Mouse (Mus musculus) left cerebral cortex, adult 2 months (tissue): Measurements from ENCODE around the gene Fam102a. TPM values are rescaled to one million over a fixed set of nuclear protein-coding genes. Genes with fewer than 3 reads are reported as not detected.

Experiments
- DNase-seq, 2 experiments: peaks; one replicate each; pipeline ENCODE4 v3.0.0; 2021 to 2022; ENCODE audit warnings: low spot score in 2 of 2, mixed read lengths in 1 of 2; ENCODE audit errors: extremely low spot score in 1 of 2
- H3K27ac ChIP-seq: fragments of 200-600 bp; 2 replicates; pipeline ENCODE4 v1.8.1; 2022
- H3K4me3 ChIP-seq: fragments of 200-600 bp; 2 replicates; pipeline ENCODE4 v1.8.1; 2022
- CTCF ChIP-seq: fragments of 200-600 bp; IDR thresholded peaks from 2 replicates; pipeline ENCODE4 v1.8.1; 2022; ENCODE audit warnings: antibody characterized with exemption, mild to moderate bottlenecking, moderate library complexity
- intact Hi-C: fragments of 180-260 bp; cut with DNase I; formaldehyde crosslinking; loops from one replicate; pipeline ENCODE4 v1.15.1; 2025
- total RNA-seq, 2 experiments: library from RNA; stranded (reverse); gene quantifications; 2 replicates each; pipeline ENCODE4 v1.2.3; 2021

The Fam102a gene
- total RNA-seq, 2 experiments from 2014 or later = 61.1 to 64.8 TPM

GRCm38 (mm10) chr2:32574497-32574896 is 39.4 kb downstream of the Fam102a start, which contains the start of gene Pip5kl1:
Gene Pip5kl1, plus strand, starts transcription at chr2:32574797.
- H3K27ac ChIP-seq = peak within 1 kb of the TSS; percentile 80
- peak within 1 kb of the TSS; percentile 50 for H3K4me3 ChIP-seq
- intact Hi-C loops = no loop called here
- no peak for TF ChIP-seq CTCF
- DNase-seq = no peak

- peak; percentile 87 for TF ChIP-seq CTCF
- intact Hi-C loops = loop anchor here (5.0 kb wide), 1 partner anchor 37 kb away; no protein-coding TSS in a partner anchor
- peak overlapping the region; percentile 50 for H3K4me3 ChIP-seq
- peak overlapping the region; percentile 80 for H3K27ac ChIP-seq
- DNase-seq = peak; percentile 77 to 79
Measured at GRCm38 (mm10) chr2:32574901-32575585, 39.9 kb downstream of the Fam102a start.

GRCm38 (mm10) chr2:32575586-32576160 is 40.5 kb downstream of the Fam102a start, which contains the start of gene 9430097D07Rik:
Gene 9430097D07Rik, minus strand, starts transcription at chr2:32575684.
- Histone ChIP-seq H3K27ac (peak within 1 kb of the TSS; percentile 80), H3K4me3 (peak within 1 kb of the TSS; percentile 50)
- TF ChIP-seq CTCF = no peak
- peak; percentile 65 to 71 for DNase-seq
- intact Hi-C loops = loop anchor here (5.0 kb wide), 1 partner anchor 37 kb away; no protein-coding TSS in a partner anchor

GRCm38 (mm10) chr2:32576532-32576931 is 41.4 kb downstream of the Fam102a start:
- no peak for TF ChIP-seq CTCF
- no peak for DNase-seq
- H3K27ac ChIP-seq = no peak overlapping the region; the same call in 1 of the 2 replicates
- H3K4me3 ChIP-seq = no peak overlapping the region
- intact Hi-C loops = loop anchor here (5.0 kb wide), 1 partner anchor 36 kb away; no protein-coding TSS in a partner anchor

GRCm38 (mm10) chr2:32578146-32579046 is 43.3 kb downstream of the Fam102a start:
- DNase-seq = peak in 1 of 2 experiments; percentile 51
- Histone ChIP-seq H3K27ac (no peak overlapping the region), H3K4me3 (no peak overlapping the region)
- intact Hi-C loops = loop anchor here (5.0 kb wide), 1 partner anchor 34 kb away; no protein-coding TSS in a partner anchor
- no peak for TF ChIP-seq CTCF

GRCm38 (mm10) chr2:32581450-32582095 is 46.4 kb downstream of the Fam102a start:
- TF ChIP-seq CTCF = peak; percentile 13
- Histone ChIP-seq H3K4me3 (peak overlapping the region; percentile 32), H3K27ac (0 out of 2 replicates have a peak overlapping the region, but pooled peaks have one; percentile 4)
- intact Hi-C loops = loop anchor here (5.0 kb wide), 1 partner anchor 111 kb away; no protein-coding TSS in a partner anchor
- peak; percentile 72 to 79 for DNase-seq

DNA sequence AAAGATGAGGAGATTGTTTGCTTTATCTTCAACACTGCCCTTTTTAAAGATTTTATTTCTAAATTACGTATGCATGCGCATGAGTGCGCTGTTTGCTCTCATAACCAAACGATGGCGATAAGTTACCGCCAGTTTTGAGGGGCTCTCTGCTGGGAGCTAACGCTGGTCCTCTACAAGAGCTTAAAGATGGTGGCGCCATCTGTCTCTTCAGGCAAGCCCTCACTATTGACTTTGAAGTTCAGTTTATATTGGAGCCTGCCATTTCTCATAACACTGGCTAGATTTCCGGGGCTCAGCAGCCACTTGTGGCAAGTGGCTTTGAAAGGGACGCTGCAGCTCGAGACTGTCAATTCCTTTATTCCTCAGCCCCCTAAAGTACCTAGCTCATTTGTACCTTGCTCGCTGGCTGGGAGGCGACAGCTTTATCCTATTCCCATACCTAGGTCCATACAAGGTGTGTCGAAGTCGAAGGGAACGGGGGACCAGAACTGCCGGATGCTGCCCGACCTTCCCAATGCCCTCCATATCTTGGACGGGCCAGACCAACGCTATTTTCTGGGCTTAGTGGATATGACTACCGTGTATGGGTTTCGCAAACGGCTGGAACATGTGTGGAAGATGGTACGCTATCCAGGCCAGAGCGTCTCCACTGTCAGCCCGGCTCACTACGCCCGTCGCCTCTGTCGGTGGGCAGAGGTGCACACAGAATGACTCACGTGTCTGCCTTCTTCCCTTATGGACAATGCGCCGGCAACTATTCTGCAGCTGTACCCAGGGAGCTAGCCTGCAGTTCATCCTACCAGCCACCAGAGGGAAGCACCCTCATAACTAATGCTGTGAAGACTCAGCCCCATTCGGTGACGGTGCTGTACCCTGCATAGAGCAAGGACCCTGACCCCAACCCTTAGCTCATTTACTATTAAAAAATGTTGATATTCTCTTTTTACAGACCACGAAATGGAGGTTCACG is 48.0 kb downstream of the Fam102a start:
- TF ChIP-seq CTCF = no peak; the same call in none of the 2 replicates
- 0 out of 2 replicates have a peak overlapping the region, but pooled peaks have one; percentile 9 for H3K4me3 ChIP-seq
- peak; percentile 82 to 85 for DNase-seq
- intact Hi-C loops = loop anchor here (1.0 to 5.0 kb wide), 2 partner anchors 19 to 109 kb away; no protein-coding TSS in a partner anchor
- no peak overlapping the region for H3K27ac ChIP-seq

- no peak for DNase-seq
- intact Hi-C loops = no loop called here
- H3K27ac ChIP-seq = no peak overlapping the region
- no peak overlapping the region for H3K4me3 ChIP-seq
- no peak for TF ChIP-seq CTCF
Measured at GRCm38 (mm10) chr2:32585149-32585714, 50.1 kb downstream of the Fam102a start.

DNA sequence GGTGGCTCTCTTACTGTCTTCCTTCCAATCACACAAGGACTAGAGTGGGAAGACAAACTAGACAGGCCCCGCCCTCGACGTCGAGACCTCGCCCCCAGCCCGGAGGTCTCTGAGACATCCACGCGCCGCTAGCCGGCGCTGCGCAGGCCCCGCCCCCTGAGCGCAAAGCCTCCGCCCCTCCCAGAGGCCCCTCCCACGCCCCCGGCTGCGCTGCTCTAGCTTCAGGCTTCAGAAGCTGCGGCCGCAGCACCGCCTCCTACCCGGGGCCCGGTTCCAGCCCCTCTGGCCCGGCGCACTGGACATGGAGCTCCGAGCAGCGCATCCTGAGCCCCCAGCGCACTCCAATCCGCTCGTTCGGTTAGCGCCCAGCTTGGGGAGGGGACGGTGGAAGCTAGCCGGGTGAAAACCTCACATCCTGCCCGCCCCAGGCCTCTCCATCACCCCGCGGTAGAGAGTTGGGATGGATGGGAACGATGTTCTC is 51.8 kb downstream of the Fam102a start, which contains the start of gene St6galnac4:
Gene St6galnac4 (plus strand): TSS at position 225 of the 481 bp plus-strand sequence.
- peak; percentile 23 for TF ChIP-seq CTCF
- peak; percentile 89 for DNase-seq
- H3K27ac ChIP-seq = peak within 1 kb of the TSS; percentile 84
- H3K4me3 ChIP-seq = peak within 1 kb of the TSS; percentile 62
- intact Hi-C loops = loop anchor here (1.0 kb wide), 1 partner anchor 15 kb away; no protein-coding TSS in a partner anchor
